Mouse (Mus musculus) regulatory T cell (primary cell): ENCODE measurements at regions not wholly inside any gene's neighbourhood (a gene's known extent, or its start where the extent isn't known, plus 50 kb on each side); places are given as distances from the start of the nearest gene placed in this dataset.

Experiments used
- in situ Hi-C: fragments of 300-600 bp; cut with MboI, MseI; formaldehyde crosslinking; loops from one replicate; pipeline ENCODE4 v1.15.1; 2025; ENCODE audit warnings: high pct_unique_total_duplicates

DNA sequence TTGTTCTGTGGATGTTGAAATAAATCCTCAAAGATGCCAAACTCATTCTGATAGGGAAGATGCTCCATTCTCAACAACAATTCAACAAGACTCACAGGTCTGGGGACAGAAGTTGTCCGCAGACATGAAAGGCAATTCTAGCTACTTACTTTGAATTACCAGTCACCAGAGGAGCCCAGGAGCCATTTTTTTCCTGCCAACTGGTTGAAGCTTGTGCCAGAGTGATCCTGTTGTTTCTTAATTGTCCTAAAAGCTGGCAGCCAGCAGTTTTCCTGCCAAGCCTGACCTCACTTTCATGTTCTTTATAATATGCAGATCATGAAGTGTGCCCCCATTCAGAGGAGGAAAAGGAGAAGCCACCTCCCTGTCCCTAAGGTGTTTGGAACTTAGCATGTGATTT is 110.0 kb upstream of the Ankrd1 start:
- in situ Hi-C loops: no loop called here

DNA sequence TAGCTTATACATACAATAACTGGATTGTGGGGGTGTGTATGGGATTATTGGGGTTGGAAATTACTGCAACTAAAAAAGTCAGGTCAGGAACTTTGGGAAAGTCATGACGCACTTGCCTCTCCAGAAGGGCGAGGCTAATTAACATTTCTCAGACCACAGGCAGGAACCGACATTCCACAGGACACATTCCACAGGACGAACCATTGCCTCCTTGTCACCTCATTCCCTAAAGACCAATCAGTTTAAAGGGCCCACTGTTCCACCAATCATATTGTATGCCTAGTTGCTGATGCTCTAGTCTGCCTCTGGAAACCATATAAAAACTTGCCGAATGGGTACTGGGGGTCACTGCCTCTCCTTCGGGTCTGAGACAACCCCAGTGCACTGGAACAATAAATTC is 113.0 kb upstream of the Pcgf5 start:
- in situ Hi-C loops: no loop called here

DNA sequence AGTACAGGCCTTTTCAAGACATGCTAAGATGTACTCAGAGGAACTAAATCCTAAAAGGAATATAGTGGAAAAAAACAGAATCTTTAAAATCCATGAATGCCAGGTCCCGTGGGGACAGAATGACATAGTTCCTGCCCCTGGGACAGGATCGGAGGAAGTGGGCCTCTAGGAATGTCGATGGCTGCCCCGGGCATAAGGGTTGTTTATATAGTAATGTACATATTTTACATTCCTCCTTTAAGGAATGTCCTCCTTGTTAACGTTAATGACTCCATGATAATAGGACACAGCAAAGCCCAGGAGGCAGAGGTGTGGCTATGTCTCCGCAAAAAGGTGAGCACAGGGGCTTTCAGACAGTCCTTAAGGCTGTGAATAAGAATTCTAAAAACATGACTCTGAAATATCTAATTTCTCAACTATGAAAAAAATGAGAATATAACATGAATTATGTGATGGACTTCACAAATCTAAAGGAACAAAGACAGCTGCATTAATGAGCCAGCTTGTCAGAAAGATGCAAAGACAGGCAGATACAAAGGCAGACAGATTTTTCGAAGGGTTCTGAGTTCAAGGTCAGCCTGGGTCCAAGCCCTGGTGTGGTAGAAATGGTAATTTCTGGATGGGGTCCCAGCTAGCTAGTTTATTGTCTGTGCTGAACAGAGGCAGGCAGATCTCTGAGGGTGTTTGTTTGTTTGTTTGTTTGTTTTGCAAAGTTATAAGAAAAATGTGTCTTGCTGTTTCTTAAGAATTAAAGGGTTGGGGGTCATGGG is 111.3 kb upstream of the Pcgf5 start:
- in situ Hi-C loops: no loop called here

DNA sequence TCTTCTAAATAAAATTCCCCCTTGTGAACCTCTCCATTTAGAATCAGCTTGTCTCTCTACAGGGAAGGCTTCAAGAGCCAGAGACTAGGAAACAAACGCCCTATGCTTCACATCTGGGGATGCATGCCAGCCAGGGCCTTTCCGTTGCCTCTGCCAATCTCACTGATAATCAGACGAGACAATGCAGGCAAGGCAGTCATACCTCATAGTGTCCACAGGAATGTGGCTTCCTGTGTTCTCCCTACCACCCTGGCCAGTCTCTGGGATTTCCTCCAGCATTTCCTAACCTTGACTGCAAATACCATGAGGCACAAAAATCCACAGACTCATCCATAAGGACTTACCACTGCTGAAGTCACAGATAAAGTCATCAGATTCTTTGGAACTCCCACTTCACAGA is 110.4 kb upstream of the Pcgf5 start:
- in situ Hi-C loops: no loop called here

DNA sequence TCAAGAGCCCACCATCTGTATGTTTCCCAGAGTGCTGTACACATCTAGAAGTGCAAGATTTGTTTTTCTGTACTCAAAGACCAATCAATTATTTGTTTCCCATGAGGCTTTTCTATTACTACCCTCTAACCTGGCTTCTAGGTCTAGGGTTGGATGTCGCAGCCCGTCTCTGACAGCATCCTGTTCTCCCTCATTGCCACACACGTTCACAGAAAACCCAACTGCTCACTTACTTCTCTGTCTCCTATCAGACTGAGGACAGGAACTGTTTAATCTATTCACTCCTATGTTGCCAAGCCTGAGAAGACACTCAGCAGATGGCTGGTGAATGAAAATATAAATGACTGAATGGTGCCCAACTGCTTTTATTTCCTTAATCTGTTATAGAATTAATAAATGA is 109.6 kb upstream of the Pcgf5 start:
- in situ Hi-C loops: no loop called here

DNA sequence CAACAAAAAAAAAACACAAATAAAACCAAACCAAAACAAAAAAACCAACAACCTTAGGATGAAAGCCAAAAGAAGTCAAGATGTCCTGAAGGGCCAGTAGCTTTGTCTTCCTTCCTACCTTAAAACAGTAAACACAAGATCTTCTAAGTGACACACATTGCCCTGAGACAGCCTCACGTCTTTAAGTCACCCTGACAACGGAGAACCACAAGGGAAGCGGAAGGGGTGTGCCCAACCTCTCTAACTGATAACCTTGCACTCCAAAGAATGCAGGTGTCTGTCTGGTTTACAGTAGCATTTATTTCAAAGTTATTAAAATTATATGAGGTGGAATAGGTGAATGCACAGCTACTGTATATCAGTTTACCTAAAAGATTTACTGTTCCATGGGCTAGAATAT is 105.7 kb upstream of the Pcgf5 start:
- in situ Hi-C loops: no loop called here

DNA sequence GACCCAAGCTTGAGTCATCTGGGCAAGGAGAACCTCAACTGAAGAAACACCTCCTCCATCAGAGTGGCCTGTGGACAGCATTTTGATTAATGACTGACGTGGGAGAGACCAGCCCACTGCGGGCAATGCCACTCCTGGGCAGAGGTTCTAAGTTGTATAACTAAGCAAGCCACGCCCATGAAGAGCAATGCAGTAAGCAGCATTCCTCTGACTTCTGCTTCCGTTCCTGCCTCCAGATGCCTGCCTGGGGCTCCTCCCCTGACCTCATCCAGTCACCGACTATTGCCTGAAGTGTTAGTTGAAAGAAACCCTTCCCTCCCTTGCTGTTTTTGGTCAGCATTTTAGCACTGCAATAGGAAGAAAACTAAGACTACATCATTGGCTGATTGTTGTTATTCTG is 105.2 kb upstream of the Pcgf5 start:
- in situ Hi-C loops: no loop called here

DNA sequence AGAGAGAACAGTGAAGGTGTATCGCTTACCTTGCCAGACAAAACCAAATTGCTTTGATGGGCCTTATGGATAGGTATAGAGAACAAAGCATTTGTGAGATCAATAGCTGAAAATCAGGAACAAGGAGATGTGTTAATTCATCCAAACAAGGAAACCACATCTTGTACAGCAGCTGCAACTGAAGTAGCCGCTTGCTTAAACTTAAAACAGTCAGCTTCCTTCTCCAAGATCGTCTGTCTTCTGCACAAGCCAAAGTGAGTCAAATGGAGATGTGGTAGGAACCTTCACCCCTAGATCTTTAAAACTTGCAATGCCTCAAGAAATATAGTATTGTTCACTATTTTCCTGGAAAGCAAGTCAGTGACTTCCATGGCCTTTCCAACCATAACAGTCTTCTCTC is 95.6 kb upstream of the Pcgf5 start:
- in situ Hi-C loops: no loop called here

DNA sequence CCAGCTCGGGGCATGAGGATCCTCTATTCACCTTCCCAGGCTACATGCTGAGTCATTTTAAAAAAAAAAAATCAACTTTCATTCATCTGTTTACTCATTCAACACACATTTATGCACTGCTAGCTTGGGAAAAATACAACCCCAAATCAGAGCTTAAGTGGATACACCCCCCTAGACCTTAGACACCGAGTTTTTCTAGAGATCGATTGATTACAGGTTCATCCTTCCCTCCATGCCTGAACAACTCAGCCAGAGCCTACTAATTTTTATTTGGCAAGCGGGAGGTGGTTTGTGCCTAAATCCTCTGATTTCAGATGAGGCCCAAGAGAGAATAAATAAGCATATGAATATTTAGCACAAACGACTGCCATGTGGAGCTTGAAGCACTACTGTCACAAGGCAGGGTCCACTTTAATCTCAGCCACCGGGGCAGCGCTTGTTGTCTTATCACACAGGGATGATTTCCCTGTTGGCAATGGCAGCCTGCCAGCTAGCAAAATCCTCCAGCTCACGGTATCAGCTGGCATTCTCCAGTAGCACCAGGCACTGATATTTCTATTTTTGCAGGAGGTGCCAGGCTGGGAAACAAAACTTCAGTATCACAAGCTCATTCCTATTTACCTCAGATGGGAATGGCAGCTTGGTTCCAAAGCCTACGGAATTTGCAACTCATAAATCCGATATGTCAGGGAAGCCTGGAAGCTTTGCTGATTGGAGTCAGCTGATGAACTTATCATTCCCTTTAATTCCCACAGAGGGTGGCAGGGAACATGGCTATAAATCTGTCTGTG is 90.2 kb upstream of the Pcgf5 start:
- in situ Hi-C loops: no loop called here

DNA sequence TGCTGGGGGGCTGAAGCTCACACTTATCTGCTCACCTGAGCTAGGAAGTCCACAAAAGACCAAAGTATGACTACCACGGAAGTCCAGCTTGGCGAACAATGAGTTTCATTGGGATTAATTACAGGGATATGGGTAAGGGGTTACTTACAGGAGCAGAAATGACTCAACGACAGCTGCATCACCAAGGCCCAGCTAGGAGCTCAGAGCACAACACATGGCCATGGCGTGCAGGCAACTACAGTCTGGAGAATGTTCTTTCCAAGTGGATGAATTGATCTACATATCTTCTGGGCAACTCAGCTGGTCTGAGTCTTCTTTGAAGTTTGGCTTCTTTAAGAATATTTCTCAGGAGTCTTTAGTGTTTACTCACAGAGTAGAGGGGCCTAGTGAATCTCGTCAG is 86.3 kb upstream of the Pcgf5 start:
- in situ Hi-C loops: no loop called here

DNA sequence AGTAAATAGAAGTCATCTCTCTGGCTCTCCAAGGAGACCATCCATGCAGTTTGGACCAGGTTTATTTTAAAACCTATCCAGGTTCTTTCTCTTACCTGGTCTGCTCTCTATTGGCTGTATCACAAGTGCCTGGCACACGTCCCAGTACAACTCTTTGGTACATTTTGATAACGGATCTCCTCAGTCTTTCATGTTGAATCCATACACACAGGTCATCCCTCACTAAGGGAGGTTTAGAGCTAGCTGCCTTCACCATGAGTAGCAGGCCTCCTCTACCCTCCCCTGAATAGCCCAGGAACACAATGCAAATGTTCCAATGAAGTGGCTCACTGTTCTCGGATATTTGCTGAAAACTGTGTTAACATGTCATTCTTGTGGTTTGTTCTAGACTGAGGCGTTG is 84.2 kb upstream of the Pcgf5 start:
- in situ Hi-C loops: no loop called here

DNA sequence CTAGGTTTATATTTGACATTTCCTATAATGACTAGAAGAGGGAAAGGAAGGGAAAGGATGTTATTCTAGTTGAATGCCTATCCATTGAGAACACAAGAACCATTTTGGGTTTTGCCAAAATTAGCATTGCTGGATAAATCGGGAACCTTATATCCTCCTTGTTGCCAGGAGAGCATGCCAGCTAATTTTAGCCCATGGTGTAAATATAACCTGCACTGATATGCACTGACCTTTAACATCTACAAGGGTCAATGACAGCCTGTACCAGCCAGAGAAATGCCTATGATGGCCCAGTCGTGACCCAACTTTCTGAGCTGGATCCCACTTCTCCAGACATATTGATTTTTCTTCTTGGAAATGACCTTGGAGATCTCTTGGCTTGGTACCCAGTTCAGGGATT is 83.7 kb upstream of the Pcgf5 start:
- in situ Hi-C loops: no loop called here

DNA sequence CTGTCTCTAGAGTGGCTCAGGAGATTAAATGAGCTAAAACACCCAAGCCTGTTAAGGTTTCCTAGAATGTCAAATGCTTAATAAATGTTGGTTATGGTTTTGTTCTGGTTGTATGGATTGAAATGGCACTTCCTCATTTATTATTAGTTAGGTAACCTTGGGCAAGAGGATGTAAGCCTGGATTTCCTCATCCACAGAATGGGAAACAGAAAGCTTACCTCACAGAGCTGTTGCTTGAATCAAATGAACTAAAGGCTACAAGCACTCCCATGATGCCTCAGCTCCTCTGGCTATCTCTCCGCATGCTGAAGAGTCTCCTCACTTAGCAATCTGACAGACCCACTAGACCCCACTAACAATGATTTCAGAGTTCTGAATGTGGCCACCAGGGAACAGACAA is 82.8 kb upstream of the Pcgf5 start:
- in situ Hi-C loops: no loop called here

DNA sequence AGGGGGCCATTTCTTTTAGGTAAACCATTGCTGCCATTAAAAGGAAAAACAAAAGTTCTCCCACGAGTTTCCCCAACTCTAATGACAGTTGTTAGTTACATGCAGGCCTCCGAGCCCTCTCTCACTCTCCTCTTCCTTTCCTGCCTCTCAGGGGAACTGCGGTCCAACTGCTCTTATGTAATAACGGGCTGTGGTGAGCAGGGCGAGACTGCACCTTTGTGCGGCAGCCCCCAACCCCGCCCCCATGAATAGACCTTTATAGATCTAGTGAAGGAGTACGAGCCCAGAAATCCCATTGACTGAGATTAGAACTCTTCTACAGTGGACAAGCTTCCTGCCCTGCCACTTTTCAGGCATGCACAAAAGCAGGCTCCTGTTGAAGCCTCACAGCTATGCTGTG is 81.8 kb upstream of the Pcgf5 start:
- in situ Hi-C loops: no loop called here

DNA sequence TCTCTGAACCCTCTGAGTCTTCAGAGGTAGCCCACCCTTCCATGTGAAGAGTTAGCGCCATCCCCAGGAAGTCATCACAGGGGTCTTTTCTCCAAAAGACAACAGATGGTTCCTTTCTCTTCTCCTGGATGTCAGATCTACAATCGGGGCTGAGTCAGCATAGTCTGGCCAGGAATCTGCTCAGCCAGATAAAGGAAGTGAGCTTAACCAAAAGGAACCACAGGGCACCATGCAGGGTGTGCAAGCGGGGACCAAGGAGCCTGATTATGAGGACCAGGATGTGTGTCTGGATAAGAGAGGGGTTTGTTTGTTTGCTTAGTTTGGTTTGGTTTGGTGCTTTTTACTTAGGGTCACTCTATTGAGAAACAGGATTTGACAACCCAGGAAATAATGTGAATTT is 74.6 kb upstream of the Pcgf5 start:
- in situ Hi-C loops: no loop called here

DNA sequence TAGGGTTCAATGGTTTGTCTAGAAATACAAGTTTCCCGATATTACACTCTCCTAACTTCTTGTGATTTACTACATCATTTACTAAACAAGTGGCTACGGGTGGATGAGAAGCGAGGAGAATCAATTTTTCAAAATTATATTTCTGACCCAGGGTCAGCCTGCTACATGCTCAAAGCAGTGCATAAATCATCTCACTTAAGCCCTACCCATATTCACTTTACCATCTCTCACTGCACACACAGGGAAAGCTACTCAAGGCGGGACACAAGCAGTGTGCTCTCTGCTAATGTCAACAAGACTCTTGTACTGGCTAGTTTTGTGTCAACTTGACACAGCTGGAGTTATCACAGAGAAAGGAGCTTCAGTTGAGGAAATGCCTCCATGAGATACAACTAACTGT is 62.6 kb upstream of the Pcgf5 start:
- in situ Hi-C loops: no loop called here

DNA sequence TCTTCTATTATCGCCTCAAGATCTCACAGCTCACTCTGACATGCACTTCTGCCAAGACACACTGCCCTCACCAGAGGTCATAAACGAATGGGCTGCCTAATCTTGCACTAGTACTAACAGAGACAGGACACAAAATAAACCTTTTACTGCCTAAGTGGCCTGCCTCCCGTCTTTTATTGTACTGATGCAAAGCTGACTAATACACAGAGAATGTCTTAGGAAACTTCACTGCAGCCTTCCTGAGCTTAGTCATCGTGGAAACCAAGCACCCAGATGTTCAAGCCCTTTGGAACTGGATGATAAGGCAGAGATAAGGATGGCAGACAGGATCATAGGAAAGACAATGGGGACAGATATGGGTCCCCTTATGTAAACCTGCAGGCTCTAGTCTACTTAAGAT is 57.3 kb upstream of the Pcgf5 start:
- in situ Hi-C loops: no loop called here

DNA sequence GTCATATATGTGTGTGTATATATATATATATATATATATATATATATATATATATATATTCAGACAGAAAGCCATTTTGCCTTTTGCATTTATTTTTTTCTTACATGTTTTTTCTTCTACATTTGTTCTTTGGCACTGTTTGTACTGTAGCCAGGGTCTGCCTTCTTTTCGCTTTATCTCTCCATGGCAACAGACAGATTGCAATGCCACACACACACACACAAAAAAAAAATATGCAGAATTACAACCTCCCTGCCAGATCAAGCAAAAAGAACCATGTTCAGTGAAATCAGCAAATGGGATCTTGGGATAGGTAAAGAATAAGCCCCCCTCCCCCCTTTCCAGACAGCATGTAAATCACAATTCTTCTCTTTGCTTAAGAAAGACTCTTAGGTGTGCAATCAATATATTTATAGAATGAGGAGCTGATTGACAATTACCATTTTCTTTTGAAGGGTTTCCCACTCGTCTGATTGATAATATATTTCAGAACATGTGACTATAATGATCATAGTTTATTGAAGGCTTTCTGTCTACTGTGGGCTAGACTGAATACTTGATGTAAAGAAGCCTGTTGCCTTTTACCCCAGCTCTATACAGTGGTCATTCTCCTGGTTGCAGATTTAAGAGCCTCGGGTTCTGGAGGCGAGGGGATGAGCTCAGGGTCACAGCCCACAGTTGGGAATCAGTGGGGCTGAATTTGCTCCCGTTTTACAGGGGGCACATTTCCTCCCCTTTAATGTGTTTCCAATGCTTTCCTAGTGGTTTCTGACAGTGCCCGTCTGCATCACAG is 54.7 kb upstream of the Pcgf5 start:
- in situ Hi-C loops: no loop called here
